Mouse (Mus musculus) hindbrain, embryonic 16.5 days (tissue): ENCODE data around the gene Tk1. TPM values are rescaled to one million over a fixed set of nuclear protein-coding genes. Genes with fewer than 3 reads are reported as not detected.

Experiments used
- ATAC-seq: fragments of 200-750 bp; cut with Nextera tagmentation; 2 replicates; pipeline ENCODE4 v1.8.0; 2017; ENCODE audit warnings: moderate TSS enrichment, moderate library complexity
- H3K27ac ChIP-seq: fragments of 300-500 bp; sonication (generic); 2 replicates; pipeline ENCODE4 v1.5.1; 2014; ENCODE audit warnings: low read depth, mild to moderate bottlenecking, control low read depth, low read length, moderate library complexity
- H3K27me3 ChIP-seq: fragments of 300-500 bp; sonication (generic); replicated peaks from 2 replicates; pipeline ENCODE4 v1.6.1; 2014; ENCODE audit warnings: low read length; ENCODE audit not compliant: control insufficient read depth, insufficient read depth
- H3K36me3 ChIP-seq: fragments of 300-500 bp; sonication (generic); 2 replicates; pipeline ENCODE4 v1.6.1; 2014; ENCODE audit warnings: mild to moderate bottlenecking, low read length, moderate library complexity, mixed read lengths; ENCODE audit not compliant: control insufficient read depth, insufficient read depth
- H3K4me1 ChIP-seq: fragments of 300-500 bp; sonication (generic); 2 replicates; pipeline ENCODE4 v1.6.1; 2014; ENCODE audit warnings: low read depth, low read length; ENCODE audit not compliant: control insufficient read depth, insufficient read depth
- H3K4me2 ChIP-seq: fragments of 300-500 bp; sonication (generic); 2 replicates; pipeline ENCODE4 v1.6.1; 2014; ENCODE audit warnings: mild to moderate bottlenecking, low read length, control low read depth, moderate library complexity
- H3K4me3 ChIP-seq: fragments of 300-500 bp; sonication (generic); 2 replicates; pipeline ENCODE4 v1.5.1; 2014; ENCODE audit warnings: mild to moderate bottlenecking, low read length, control low read depth, moderate library complexity
- H3K9ac ChIP-seq: fragments of 300-500 bp; sonication (generic); 2 replicates; pipeline ENCODE4 v1.6.1; 2014; ENCODE audit warnings: low read depth, mild to moderate bottlenecking, control low read depth, low read length, moderate library complexity
- H3K9me3 ChIP-seq: fragments of 300-500 bp; sonication (generic); 2 replicates; pipeline ENCODE4 v1.6.1; 2014; ENCODE audit warnings: mild to moderate bottlenecking, low read length, moderate library complexity; ENCODE audit not compliant: control insufficient read depth
- WGBS: fragments of 180-500 bp; shearing (Covaris S2); extraction: QIAGEN DNeasy Blood & Tissue Kit; methylation state at CpG from one replicate; pipeline ENCODE4 v1.1.7; 2014; 5-methylcytosine and 5-hydroxymethylcytosine counted together
- polyA plus RNA-seq: library from polyadenylated mRNA; unstranded; fragments of >200 nt; fragmentation: Nextera tagmentation; extraction: Ambion mirVana; gene quantifications from 2 replicates; pipeline ENCODE4 v1.2.1, GENCODE M21; 2015

Gene Tk1
- polyA plus RNA-seq, 1 experiment from 2014 or later, result 19.6 TPM

- Histone ChIP-seq H3K36me3 (no peaks in the 10 kb centered on the region), H3K9me3 (no peaks in the 10 kb centered on the region), H3K27ac (no peak overlapping the region), H3K4me1 (peaks cover 8% of the 10 kb centered on the region), H3K4me2 (no peak overlapping the region), H3K27me3 (peaks cover 10% of the 10 kb centered on the region; the same call in 1 of the 2 replicates), H3K9ac (no peak overlapping the region), H3K4me3 (no peak overlapping the region)
- no peak for ATAC-seq
- 62% methylated on average over 2 of the region's 2 CpGs for WGBS
These were observed 38.9 kb upstream of the Tk1 start for GRCm38 (mm10) chr11:117864805-117865204.

- Histone ChIP-seq H3K27ac (no peak overlapping the region), H3K4me1 (peaks cover 8% of the 10 kb centered on the region), H3K9me3 (no peaks in the 10 kb centered on the region), H3K36me3 (no peaks in the 10 kb centered on the region), H3K9ac (no peak overlapping the region), H3K4me3 (no peak overlapping the region), H3K27me3 (peaks cover 10% of the 10 kb centered on the region; the same call in 1 of the 2 replicates), H3K4me2 (no peak overlapping the region)
- ATAC-seq, result no peak
- 39% methylated on average over 11 of the region's 11 CpGs for WGBS
These were observed 37.4 kb upstream of the Tk1 start for GRCm38 (mm10) chr11:117863174-117863856.

DNA sequence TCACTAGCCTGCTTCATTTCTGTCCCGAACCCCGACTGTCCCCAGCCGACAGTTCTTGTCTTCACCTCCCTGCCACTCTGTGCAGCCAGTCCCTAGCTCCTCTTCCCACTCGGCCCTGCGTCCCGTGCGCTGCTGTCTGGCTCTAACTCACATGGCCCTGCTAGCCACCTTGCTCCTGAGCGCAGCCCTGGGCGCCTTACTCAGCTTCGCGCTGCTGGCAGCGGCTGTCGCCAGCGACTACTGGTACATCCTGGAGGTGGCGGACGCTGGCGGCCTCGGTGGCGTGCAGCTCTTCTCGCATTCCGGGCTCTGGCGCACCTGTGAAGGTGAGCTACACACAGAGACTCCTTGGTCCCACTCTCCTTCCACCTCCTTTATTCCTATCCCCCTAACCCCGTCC lies 34.7 kb upstream of the Tk1 start, which contains the start of gene Tmem235:
Gene Tmem235, plus strand, starts transcription at position 152 of the 400 bp plus-strand sequence.
- Histone ChIP-seq H3K27me3 (peaks cover 10% of the 10 kb centered on the region; the same call in 1 of the 2 replicates), H3K4me1 (peaks cover 2% of the 10 kb centered on the region; the same call in 1 of the 2 replicates), H3K36me3 (no peaks in the 10 kb centered on the region), H3K4me3 (no peak within 1 kb of the TSS; the same call in 1 of the 2 replicates), H3K9me3 (no peaks in the 10 kb centered on the region), H3K4me2 (peak within 1 kb of the TSS; percentile 27; the same call in 1 of the 2 replicates), H3K9ac (peak within 1 kb of the TSS; percentile 22), H3K27ac (no peak within 1 kb of the TSS)
- WGBS, result 5% methylated on average over 23 of the region's 23 CpGs
- no peak for ATAC-seq

DNA sequence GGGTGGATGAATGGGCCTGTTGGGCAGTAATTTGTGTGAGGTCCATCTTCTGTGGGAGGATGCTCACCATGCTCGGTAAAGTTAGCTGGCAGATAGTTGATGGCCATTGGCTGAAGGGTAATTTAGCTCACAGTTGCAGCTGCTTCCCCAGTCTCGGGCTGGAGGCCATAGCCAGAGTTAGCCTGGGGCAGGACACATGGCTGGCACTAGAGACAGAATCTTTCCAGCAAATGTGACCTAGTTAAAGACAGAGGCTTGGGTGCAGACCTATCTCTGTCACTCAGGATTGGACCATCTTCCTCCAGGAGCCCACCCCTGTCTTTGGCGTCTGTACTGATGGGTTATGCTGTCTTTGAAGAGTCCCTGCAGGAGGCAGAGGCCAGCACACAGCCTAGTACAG lies 32.5 kb upstream of the Tk1 start:
- WGBS, result 49% methylated on average over 3 of the region's 3 CpGs
- H3K9me3 ChIP-seq, result no peaks in the 10 kb centered on the region
- peaks cover 2% of the 10 kb centered on the region; the same call in 1 of the 2 replicates for H3K4me1 ChIP-seq
- no peak overlapping the region for H3K9ac ChIP-seq
- H3K27ac ChIP-seq, result no peak overlapping the region
- no peak overlapping the region for H3K4me3 ChIP-seq
- H3K27me3 ChIP-seq, result peaks cover 10% of the 10 kb centered on the region; the same call in 1 of the 2 replicates
- 0 out of 2 replicates have a peak, but pooled peaks have one; percentile 14 for ATAC-seq
- no peaks in the 10 kb centered on the region for H3K36me3 ChIP-seq
- no peak overlapping the region for H3K4me2 ChIP-seq

DNA sequence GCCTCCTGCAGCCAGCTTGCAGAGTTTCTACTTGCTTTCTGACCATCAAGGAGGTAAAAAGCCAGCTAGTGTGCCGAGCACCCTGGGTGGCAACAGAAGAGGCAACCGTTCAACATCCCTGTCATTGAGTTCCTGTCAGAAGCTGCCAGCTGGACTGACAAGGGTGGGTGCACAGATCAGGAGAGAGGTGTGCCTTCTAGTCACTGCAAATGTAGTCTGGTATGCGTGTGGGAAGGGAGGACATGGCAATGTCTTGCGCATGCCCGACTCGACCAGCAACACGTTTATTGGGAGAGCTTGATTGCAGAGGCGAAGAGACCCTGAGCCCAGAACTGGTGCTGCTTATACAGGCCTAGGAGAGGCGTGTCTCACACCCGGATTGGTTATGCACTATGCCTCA lies 31.6 kb upstream of the Tk1 start:
- Histone ChIP-seq H3K9me3 (no peaks in the 10 kb centered on the region), H3K4me3 (no peak overlapping the region), H3K27ac (no peak overlapping the region), H3K4me2 (no peak overlapping the region), H3K36me3 (no peaks in the 10 kb centered on the region), H3K27me3 (peaks cover 10% of the 10 kb centered on the region; the same call in 1 of the 2 replicates), H3K9ac (no peak overlapping the region), H3K4me1 (0 out of 2 replicates have a peak, but pooled peaks cover 2% of the 10 kb centered on the region)
- ATAC-seq, result no peak
- WGBS, result 94% methylated on average over 8 of the region's 10 CpGs

DNA sequence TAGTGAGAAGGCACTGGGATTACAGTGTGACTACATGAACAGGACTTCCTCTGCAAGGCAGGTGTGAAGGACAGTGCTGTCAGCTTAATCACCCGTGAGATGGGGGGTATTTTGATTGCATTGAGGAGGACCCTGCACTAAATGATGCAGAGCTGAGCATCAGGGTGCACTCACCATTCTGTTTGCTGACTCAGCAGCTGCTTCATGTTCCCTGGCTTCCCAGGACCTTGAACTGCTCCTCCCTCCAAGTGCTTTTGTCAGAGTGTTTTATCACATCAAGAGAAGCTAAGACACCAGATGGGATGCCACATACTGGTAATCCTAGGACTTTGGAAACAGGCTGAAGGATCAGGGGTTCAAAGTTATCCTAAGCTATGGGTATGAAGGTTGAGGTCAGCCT lies 30.1 kb upstream of the Tk1 start:
- H3K9ac ChIP-seq, result no peak overlapping the region
- WGBS, result 95% methylated on average over 1 of the region's 1 CpGs
- no peaks in the 10 kb centered on the region for H3K36me3 ChIP-seq

DNA sequence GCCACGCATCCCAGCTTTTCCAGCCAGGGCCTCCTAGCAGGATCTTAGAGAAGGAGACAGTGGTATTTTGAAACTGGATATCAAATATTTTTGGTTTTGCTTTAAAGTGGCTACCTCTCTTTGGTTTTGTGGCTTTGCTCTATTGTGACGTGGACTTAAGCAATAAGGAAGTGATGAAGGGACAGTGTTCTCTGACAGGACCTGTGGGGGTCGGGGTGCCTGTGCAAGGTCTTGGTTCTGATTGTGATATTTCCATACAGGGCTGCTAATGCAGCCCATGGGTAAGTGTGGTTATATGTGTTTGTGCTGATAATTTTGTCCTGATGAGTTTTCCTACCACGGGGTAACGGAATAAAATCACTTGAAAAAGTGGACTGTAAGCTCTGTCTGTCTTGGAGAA lies 29.5 kb upstream of the Tk1 start:
- WGBS, result 93% methylated on average over 5 of the region's 5 CpGs
- H3K4me1 ChIP-seq, result no peaks in the 10 kb centered on the region
- no peak for ATAC-seq
- no peak overlapping the region for H3K9ac ChIP-seq
- no peaks in the 10 kb centered on the region for H3K9me3 ChIP-seq
- H3K4me2 ChIP-seq, result no peak overlapping the region
- peaks cover 1% of the 10 kb centered on the region; the same call in 1 of the 2 replicates for H3K27me3 ChIP-seq
- no peak overlapping the region for H3K4me3 ChIP-seq
- no peaks in the 10 kb centered on the region for H3K36me3 ChIP-seq
- no peak overlapping the region for H3K27ac ChIP-seq

More for the DNA sequence above, 30.1 kb upstream of the Tk1 start:
- Histone ChIP-seq H3K4me2 (no peak overlapping the region), H3K4me1 (0 out of 2 replicates have a peak, but pooled peaks cover 2% of the 10 kb centered on the region), H3K4me3 (no peak overlapping the region), H3K9me3 (no peaks in the 10 kb centered on the region), H3K27me3 (peaks cover 7% of the 10 kb centered on the region; the same call in 1 of the 2 replicates), H3K27ac (no peak overlapping the region)
- no peak for ATAC-seq

DNA sequence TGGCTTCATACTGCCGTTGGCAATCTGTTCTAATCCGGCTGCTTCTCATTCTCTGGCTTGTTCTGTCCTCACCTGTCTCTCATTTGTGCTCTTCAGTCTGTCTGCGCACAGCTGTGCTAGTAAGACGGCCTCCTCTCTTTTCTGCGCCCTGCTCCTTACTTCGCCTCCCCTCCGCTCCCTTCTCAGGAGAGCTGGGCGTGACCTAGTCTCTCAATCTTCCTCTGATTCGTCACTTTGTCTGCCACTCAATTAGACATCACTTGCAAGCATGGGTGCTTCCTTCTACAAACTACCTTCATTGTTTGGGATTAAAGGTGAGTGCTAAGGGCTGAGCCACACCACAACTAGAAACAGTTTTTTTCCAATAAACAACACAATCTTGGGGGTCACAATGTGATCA lies 28.3 kb upstream of the Tk1 start:
- no peak overlapping the region for H3K4me3 ChIP-seq
- no peak overlapping the region for H3K27ac ChIP-seq
- no peaks in the 10 kb centered on the region for H3K9me3 ChIP-seq
- H3K4me2 ChIP-seq, result no peak overlapping the region
- ATAC-seq, result no peak
- 94% methylated on average over 9 of the region's 9 CpGs for WGBS
- H3K4me1 ChIP-seq, result peaks cover 5% of the 10 kb centered on the region
- H3K36me3 ChIP-seq, result no peaks in the 10 kb centered on the region
- no peaks in the 10 kb centered on the region for H3K27me3 ChIP-seq
- no peak overlapping the region for H3K9ac ChIP-seq

GRCm38 (mm10) chr11:117852875-117853274 lies 27.0 kb upstream of the Tk1 start:
- Histone ChIP-seq H3K4me2 (no peak overlapping the region), H3K4me1 (peaks cover 12% of the 10 kb centered on the region), H3K9ac (no peak overlapping the region), H3K36me3 (no peaks in the 10 kb centered on the region), H3K9me3 (no peaks in the 10 kb centered on the region), H3K4me3 (no peak overlapping the region), H3K27me3 (no peaks in the 10 kb centered on the region), H3K27ac (no peak overlapping the region)
- WGBS, result 91% methylated on average over 3 of the region's 3 CpGs
- no peak for ATAC-seq
